Mouse (Mus musculus) forebrain, embryonic 16.5 days (tissue): ENCODE results near the gene Snrpf. TPM values are rescaled to one million over a fixed set of nuclear protein-coding genes. Genes with fewer than 3 reads are reported as not detected.
A peak's percentile ranks its signal among the peaks of the same experiment; 100 is the strongest.
"Not testable (repeated sequence)": the region's sequence is repeated elsewhere in the genome, so short reads cannot be mapped to it uniquely, and the experiment has no call there.

Experiments
- ATAC-seq: fragments of 200-750 bp; cut with Nextera tagmentation; 2 replicates; pipeline ENCODE4 v1.8.0; 2017; ENCODE audit warnings: mild to moderate bottlenecking, moderate library complexity
- H3K27ac ChIP-seq: fragments of 300-500 bp; sonication (generic); 2 replicates; pipeline ENCODE4 v1.5.1; 2014; ENCODE audit warnings: low read length, control low read depth
- H3K27me3 ChIP-seq: fragments of 300-500 bp; sonication (generic); replicated peaks from 2 replicates; pipeline ENCODE4 v1.6.1; 2014; ENCODE audit warnings: low read length; ENCODE audit not compliant: control insufficient read depth, insufficient read depth
- H3K36me3 ChIP-seq: fragments of 300-500 bp; sonication (generic); 2 replicates; pipeline ENCODE4 v1.6.1; 2014; ENCODE audit not compliant: control insufficient read depth, insufficient read depth
- H3K4me1 ChIP-seq: fragments of 300-500 bp; sonication (generic); replicated peaks from 2 replicates; pipeline ENCODE4 v1.6.1; 2014; ENCODE audit warnings: low read length; ENCODE audit not compliant: control insufficient read depth, insufficient read depth
- H3K4me2 ChIP-seq: fragments of 300-500 bp; sonication (generic); 2 replicates; pipeline ENCODE4 v1.6.1; 2014; ENCODE audit warnings: mild to moderate bottlenecking, low read length, control low read depth
- H3K4me3 ChIP-seq: fragments of 300-500 bp; sonication (generic); replicated peaks from 2 replicates; pipeline ENCODE4 v1.5.1; 2014; ENCODE audit warnings: mild to moderate bottlenecking, low read length, control low read depth
- H3K9ac ChIP-seq: fragments of 300-500 bp; sonication (generic); replicated peaks from 2 replicates; pipeline ENCODE4 v1.6.1; 2014; ENCODE audit warnings: low read depth, low read length, control low read depth
- H3K9me3 ChIP-seq: fragments of 300-500 bp; sonication (generic); 2 replicates; pipeline ENCODE4 v1.6.1; 2016; ENCODE audit warnings: low read length; ENCODE audit not compliant: control insufficient read depth
- WGBS: fragments of 180-500 bp; shearing (Covaris S2); extraction: QIAGEN DNeasy Blood & Tissue Kit; methylation state at CpG from one replicate; pipeline ENCODE4 v1.1.7; 2014; 5-methylcytosine and 5-hydroxymethylcytosine counted together
- polyA plus RNA-seq: library from polyadenylated mRNA; unstranded; fragments of >200 nt; fragmentation: Nextera tagmentation; extraction: Ambion mirVana; gene quantifications from 2 replicates; pipeline ENCODE4 v1.2.1, GENCODE M21; 2015

The Snrpf gene
- polyA plus RNA-seq, 1 experiment from 2014 or later, result 77.8 TPM

DNA sequence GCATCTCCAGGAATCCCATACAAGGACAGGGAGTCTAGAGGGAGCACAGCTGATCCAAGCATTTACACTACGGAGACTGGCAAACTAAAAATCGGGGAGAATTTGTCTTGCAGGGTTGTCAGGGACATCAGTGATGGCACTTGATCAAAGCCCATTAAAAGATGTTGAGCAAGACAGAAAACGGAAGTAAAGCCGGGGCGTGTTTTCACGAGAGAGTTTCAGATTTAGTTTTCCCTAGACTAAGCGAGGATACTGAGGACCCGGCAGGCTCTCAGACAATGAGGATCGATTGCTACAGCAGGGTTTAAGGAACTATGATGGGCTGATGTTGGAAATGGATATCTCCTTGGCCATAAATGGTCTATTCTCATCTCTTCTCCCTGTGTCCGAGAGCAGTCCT, 22.4 kb downstream of the Snrpf start:
- Histone ChIP-seq H3K9ac (no peak overlapping the region), H3K4me1 (no peaks in the 10 kb centered on the region), H3K27ac (no peak overlapping the region), H3K4me3 (no peak overlapping the region), H3K4me2 (no peak overlapping the region), H3K9me3 (no peaks in the 10 kb centered on the region), H3K27me3 (no peaks in the 10 kb centered on the region), H3K36me3 (no peaks in the 10 kb centered on the region)
- ATAC-seq, result no peak
- WGBS, result 92% methylated on average over 10 of the region's 10 CpGs

DNA sequence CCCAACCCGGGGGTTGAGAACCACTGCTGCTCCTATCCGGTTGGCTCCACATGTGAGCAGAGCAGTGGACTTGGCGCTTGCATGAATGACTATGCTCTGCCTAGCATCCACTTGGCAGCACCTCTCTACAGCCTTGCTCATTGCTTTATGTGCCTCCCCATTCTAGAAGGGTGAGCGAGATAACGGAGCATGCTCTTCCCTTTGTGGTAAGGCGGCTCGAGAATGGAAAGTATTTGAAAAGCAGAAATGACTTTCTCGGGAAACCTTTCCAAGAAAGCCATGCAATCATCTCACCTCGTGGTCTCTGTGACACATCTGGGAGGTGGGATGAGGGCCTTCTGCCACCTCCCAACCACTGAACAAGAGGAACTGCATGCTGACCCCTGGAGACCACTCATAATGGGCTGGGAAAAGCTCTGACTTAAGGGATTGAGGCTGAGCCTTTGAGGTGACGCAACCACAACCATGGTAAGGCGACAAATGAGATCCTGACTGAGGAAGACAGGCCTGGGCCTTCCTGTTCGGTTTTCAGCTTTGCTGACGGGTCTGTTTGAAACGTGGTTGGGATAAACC, 24.9 kb downstream of the Snrpf start:
- Histone ChIP-seq H3K4me1 (no peaks in the 10 kb centered on the region), H3K27me3 (no peaks in the 10 kb centered on the region), H3K27ac (no peak overlapping the region), H3K36me3 (no peaks in the 10 kb centered on the region), H3K9me3 (no peaks in the 10 kb centered on the region), H3K4me2 (no peak overlapping the region), H3K9ac (no peak overlapping the region), H3K4me3 (no peak overlapping the region)
- 90% methylated on average over 14 of the region's 14 CpGs for WGBS
- no peak for ATAC-seq

DNA sequence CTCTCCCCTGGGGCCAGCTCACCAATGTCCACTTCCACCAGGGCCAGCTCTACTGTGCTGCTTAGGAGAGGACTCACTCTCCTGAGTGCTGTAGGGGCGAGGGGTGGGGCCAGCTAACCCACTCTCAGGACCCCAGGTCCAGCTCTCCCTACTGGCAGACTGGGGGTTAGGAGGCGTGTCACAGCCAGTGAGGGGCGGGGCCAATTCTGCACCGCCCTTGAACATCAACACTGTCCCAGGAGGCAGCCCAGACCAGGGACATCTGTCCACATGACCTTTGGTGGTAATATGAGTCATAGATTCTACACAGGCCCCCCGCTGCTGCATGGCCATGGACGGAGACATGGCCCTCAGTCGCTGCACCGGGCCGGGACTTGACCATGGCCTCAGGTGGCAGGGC, 29.7 kb downstream of the Snrpf start:
- no peak for ATAC-seq
- H3K9me3 ChIP-seq, result no peaks in the 10 kb centered on the region
- H3K9ac ChIP-seq, result no peak overlapping the region
- H3K27ac ChIP-seq, result no peak overlapping the region
- H3K4me3 ChIP-seq, result no peak overlapping the region
- H3K36me3 ChIP-seq, result no peaks in the 10 kb centered on the region
- H3K4me2 ChIP-seq, result no peak overlapping the region
- no peaks in the 10 kb centered on the region for H3K27me3 ChIP-seq
- no peaks in the 10 kb centered on the region for H3K4me1 ChIP-seq
- 60% methylated on average over 9 of the region's 9 CpGs for WGBS

DNA sequence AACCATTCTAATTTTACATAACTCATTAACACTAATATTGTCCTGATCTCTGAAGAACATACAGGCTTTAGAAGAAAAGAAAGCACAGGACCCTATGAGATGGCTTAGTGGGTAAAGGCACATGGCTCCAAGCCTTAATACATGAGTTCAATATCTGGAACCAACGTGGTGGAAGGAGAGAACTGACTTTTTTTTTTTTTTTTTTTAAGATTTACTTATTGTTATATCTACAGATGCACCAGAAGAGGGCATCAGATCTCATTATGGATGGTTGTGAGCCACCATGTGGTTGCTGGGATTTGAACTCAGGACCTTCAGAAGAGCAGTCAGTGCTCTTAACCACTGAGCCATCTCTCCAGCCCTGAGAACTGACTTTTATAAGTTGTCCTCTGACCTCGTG, 31.5 kb downstream of the Snrpf start:
- H3K4me1 ChIP-seq, H3K4me3 ChIP-seq, H3K27me3 ChIP-seq, H3K36me3 ChIP-seq, H3K4me2 ChIP-seq, ATAC-seq, H3K9me3 ChIP-seq, H3K9ac ChIP-seq, H3K27ac ChIP-seq: not testable (repeated sequence)
- WGBS, result 61% methylated on average over 2 of the region's 2 CpGs

DNA sequence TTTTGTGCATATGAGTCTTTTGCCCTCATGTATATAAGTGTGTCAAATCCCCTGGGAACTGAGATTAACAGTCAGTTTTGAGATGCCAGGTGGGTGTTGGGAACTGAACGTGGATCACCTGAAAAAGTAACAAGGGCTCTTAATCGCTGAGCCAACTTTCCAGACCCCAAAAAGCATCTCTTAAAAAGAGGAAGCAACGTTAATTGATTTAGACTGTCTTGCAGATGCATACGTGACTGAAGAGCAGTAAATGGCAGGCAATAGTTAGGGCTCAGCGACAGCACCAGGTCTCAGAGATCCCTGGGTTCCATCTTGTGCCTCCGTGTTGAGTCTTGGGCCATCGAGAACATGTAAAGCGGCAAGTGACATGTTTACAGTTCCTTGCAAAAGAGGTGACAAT, 36.9 kb downstream of the Snrpf start:
- Histone ChIP-seq H3K4me2 (no peak overlapping the region), H3K27me3 (no peaks in the 10 kb centered on the region), H3K4me1 (no peaks in the 10 kb centered on the region), H3K36me3 (no peaks in the 10 kb centered on the region), H3K9me3 (no peaks in the 10 kb centered on the region), H3K27ac (no peak overlapping the region), H3K9ac (no peak overlapping the region), H3K4me3 (no peak overlapping the region)
- 85% methylated on average over 8 of the region's 8 CpGs for WGBS
- ATAC-seq, result no peak

DNA sequence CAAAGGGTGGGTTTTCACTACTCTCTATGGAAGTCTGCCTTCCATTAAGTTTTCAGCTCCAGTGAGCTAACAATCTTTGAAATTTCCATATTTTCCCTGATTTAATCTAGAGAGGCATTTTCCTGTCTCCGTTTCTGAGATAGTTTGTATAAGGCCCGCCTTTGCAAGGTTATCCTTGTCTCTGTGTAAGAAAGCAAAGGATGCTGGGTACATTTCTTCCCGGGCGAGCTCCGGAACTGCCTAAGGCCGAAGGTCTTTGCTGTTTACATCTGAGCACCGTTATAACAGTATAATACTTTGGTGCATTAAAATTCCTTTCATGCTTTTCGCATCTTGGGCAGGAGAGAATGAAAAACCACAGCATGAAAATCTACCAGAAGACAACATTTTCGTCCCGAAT, 39.7 kb downstream of the Snrpf start:
- 87% methylated on average over 10 of the region's 10 CpGs for WGBS
- Histone ChIP-seq H3K4me3 (no peak overlapping the region), H3K4me2 (no peak overlapping the region), H3K9me3 (no peaks in the 10 kb centered on the region), H3K9ac (no peak overlapping the region), H3K4me1 (no peaks in the 10 kb centered on the region), H3K27me3 (no peaks in the 10 kb centered on the region), H3K27ac (no peak overlapping the region), H3K36me3 (no peaks in the 10 kb centered on the region)
- no peak for ATAC-seq

DNA sequence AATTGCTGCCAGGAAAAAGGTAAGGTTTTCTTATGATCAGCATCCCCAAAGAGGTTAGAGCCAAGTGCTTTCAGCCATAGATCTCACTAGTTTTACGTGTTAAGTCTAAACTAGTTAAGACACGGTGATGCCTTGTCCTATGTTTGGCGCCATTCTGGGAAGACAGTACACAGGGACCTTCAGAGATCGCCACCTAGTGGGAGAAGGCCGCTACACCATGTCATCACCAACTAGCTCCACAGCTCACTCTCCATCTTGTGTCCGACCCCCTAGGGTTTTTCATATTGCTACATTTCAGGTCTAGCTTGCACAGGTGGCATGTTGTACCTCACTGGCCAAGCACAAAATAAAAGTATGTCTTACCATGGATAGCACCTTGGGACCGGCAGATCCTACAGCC, 40.5 kb downstream of the Snrpf start:
- Histone ChIP-seq H3K9ac (no peak overlapping the region), H3K36me3 (no peaks in the 10 kb centered on the region), H3K4me3 (no peak overlapping the region), H3K27ac (no peak overlapping the region), H3K4me1 (no peaks in the 10 kb centered on the region), H3K4me2 (no peak overlapping the region), H3K27me3 (no peaks in the 10 kb centered on the region), H3K9me3 (no peaks in the 10 kb centered on the region)
- ATAC-seq, result peak; percentile 70; the same call in 1 of the 2 replicates
- 15% methylated on average over 7 of the region's 7 CpGs for WGBS

DNA sequence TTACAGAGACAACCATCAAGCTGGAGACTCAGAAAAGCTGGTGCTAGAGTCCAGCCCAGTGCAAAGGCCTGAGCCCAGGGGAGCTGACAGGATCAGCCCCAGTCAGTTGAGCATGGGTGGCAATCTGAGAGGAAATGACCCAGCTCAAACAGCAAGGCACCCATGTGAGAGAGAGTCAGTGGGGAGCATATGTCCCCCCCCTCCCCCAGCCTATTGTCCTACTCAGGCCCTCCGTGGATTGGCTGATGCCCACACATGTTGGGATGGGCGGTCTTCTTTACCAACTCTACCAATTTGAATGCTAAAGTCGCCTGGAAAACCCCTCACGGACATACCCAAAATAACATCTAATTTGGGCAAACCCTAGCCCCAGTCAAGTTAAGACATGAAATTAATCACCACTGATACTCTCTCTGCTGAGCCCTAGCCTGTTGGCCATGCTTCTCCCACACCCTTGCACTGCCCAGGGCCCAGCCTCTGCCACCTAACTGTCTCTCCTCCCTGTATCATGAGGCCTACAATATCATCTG, 41.7 kb downstream of the Snrpf start:
- H3K27ac ChIP-seq, result no peak overlapping the region
- no peaks in the 10 kb centered on the region for H3K9me3 ChIP-seq
- H3K4me3 ChIP-seq, result no peak overlapping the region
- H3K36me3 ChIP-seq, result no peaks in the 10 kb centered on the region
- 83% methylated on average over 4 of the region's 4 CpGs for WGBS
- H3K27me3 ChIP-seq, result no peaks in the 10 kb centered on the region
- H3K9ac ChIP-seq, result no peak overlapping the region
- no peaks in the 10 kb centered on the region for H3K4me1 ChIP-seq
- H3K4me2 ChIP-seq, result no peak overlapping the region
- ATAC-seq, result no peak

DNA sequence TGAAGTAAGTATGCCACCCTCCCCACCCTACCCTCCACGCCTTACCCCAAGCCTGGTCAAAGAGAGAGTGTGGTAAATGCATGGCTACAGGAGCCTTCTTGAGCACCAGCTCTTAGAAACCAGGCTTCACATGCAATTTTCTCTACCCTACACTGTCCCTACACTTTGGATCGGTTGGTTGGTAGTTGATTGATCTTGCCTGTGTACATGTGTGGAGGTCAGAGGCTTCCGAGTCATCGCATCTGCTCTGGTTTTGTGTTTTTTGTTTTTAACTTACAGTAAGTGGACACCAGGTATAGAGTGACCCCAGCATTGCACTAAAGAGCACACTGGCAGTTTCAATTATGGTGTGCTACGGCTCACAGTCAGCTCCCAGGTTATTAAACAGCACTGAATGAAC, 45.3 kb downstream of the Snrpf start:
- ATAC-seq, result no peak
- 83% methylated on average over 5 of the region's 5 CpGs for WGBS
- Histone ChIP-seq H3K4me1 (peaks cover 6% of the 10 kb centered on the region; the same call in 1 of the 2 replicates), H3K9ac (no peak overlapping the region), H3K36me3 (no peaks in the 10 kb centered on the region), H3K4me3 (no peak overlapping the region), H3K27ac (no peak overlapping the region), H3K27me3 (no peaks in the 10 kb centered on the region), H3K4me2 (no peak overlapping the region), H3K9me3 (no peaks in the 10 kb centered on the region)

DNA sequence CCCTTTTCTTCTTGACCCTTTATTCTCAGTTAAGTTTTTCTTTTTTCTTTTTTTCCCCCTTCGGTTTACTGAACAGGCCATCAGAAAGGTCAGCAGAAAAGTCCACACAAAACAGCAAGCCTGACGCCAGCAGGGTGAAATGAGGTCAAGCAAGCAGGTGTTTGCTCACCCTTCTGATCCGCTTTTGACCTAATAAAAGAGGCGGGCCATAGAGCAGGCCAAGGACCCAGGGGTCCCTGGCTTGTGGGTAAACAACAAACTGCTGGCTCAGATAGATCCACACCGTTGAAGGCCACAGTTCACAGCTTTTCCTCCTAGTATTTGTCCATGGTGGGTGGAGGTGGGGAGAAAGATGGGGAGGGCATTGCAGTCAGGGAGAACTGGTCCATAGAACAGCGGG, 46.3 kb downstream of the Snrpf start:
- ATAC-seq, result no peak
- WGBS, result 56% methylated on average over 6 of the region's 6 CpGs
- no peaks in the 10 kb centered on the region for H3K9me3 ChIP-seq
- H3K4me1 ChIP-seq, result peaks cover 6% of the 10 kb centered on the region; the same call in 1 of the 2 replicates
- H3K4me3 ChIP-seq, result no peak overlapping the region
- no peaks in the 10 kb centered on the region for H3K36me3 ChIP-seq
- H3K27me3 ChIP-seq, result no peaks in the 10 kb centered on the region
- H3K9ac ChIP-seq, result no peak overlapping the region
- no peak overlapping the region for H3K27ac ChIP-seq
- H3K4me2 ChIP-seq, result no peak overlapping the region
